Mouse (Mus musculus): ENCODE data around the gene Ugt2b37. TPM values are rescaled to one million over a fixed set of nuclear protein-coding genes. Genes with fewer than 3 reads are reported as not detected.
"Not testable (repeated sequence)": the region's sequence is repeated elsewhere in the genome, so short reads cannot be mapped to it uniquely, and the experiment has no call there.

The Ugt2b37 gene
- total RNA-seq (2014; rRNA removed; ENCODE audit: low replicate concordance) (not detected in 2 replicates), polyA plus RNA-seq (2015; fragmentation: Nextera tagmentation; extraction: Ambion mirVana) (not detected in 2 replicates)

DNA sequence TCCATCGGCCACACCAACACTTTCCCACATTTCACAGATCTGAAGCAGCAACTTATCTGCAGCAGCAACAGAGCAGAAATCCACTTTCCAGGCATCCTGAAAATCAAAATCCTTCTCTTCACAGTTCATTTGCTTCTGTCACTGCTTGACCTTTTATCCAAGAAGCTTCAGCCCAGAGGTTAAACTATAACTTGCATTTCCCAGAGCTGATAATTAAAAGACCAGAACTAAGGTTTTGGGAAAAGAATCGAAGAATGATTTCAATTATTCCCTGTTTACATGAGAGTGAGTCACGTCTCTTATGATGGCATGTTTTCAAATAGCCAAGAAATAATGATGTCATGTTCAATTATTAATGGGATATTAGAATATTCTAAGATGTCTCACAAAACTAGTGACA is at the start of gene Ugt2b37:
Gene Ugt2b37 (minus strand): TSS at position 129 of the 400 bp plus-strand sequence.
- not testable (repeated sequence) for H3K27me3 ChIP-seq (ENCODE audit: control insufficient read depth, insufficient read depth, low read length); H3K4me3 ChIP-seq (ENCODE audit: low read depth, low read length); H3K4me1 ChIP-seq (ENCODE audit: control insufficient read depth, insufficient read depth); H3K9me3 ChIP-seq (replicated peaks; ENCODE audit: control insufficient read depth, low read length); H3K9ac ChIP-seq (replicated peaks; ENCODE audit: low read depth, low read length); H3K4me2 ChIP-seq (ENCODE audit: low read depth, low read length); ATAC-seq (ENCODE audit: insufficient read depth, low read depth); DNase-seq (ENCODE audit: low spot score); H3K27ac ChIP-seq (ENCODE audit: low read depth); H3K36me3 ChIP-seq (replicated peaks; ENCODE audit: control insufficient read depth, insufficient read depth, low read length)
- WGBS: 60% methylated on average over 3 of the region's 3 CpGs

- H3K36me3 ChIP-seq (replicated peaks; ENCODE audit: control insufficient read depth, insufficient read depth, low read length); ATAC-seq (ENCODE audit: insufficient read depth, low read depth); H3K4me2 ChIP-seq (ENCODE audit: low read depth, low read length); H3K4me1 ChIP-seq (ENCODE audit: control insufficient read depth, insufficient read depth); H3K9me3 ChIP-seq (replicated peaks; ENCODE audit: control insufficient read depth, low read length); H3K27ac ChIP-seq (ENCODE audit: low read depth); DNase-seq (ENCODE audit: low spot score); H3K4me3 ChIP-seq (ENCODE audit: low read depth, low read length); H3K9ac ChIP-seq (replicated peaks; ENCODE audit: low read depth, low read length); H3K27me3 ChIP-seq (ENCODE audit: control insufficient read depth, insufficient read depth, low read length): not testable (repeated sequence)
- 70% methylated on average over 4 of the region's 4 CpGs for WGBS
These were observed 31.6 kb upstream of the Ugt2b37 start for GRCm38 (mm10) chr5:87286180-87286579.

GRCm38 (mm10) chr5:87275986-87276385 is 21.4 kb upstream of the Ugt2b37 start:
- not testable (repeated sequence) for H3K4me3 ChIP-seq (ENCODE audit: low read depth, low read length); ATAC-seq (ENCODE audit: insufficient read depth, low read depth); H3K27me3 ChIP-seq (ENCODE audit: control insufficient read depth, insufficient read depth, low read length); H3K9ac ChIP-seq (replicated peaks; ENCODE audit: low read depth, low read length); H3K4me2 ChIP-seq (ENCODE audit: low read depth, low read length); H3K27ac ChIP-seq (ENCODE audit: low read depth); DNase-seq (ENCODE audit: low spot score); H3K36me3 ChIP-seq (replicated peaks; ENCODE audit: control insufficient read depth, insufficient read depth, low read length); H3K9me3 ChIP-seq (replicated peaks; ENCODE audit: control insufficient read depth, low read length); H3K4me1 ChIP-seq (ENCODE audit: control insufficient read depth, insufficient read depth)
- WGBS: 81% methylated on average over 4 of the region's 4 CpGs

GRCm38 (mm10) chr5:87275581-87275980 is 21.0 kb upstream of the Ugt2b37 start:
- Histone ChIP-seq H3K27me3 (ENCODE audit: control insufficient read depth, insufficient read depth, low read length) (no peaks in the 10 kb centered on the region), H3K9ac (replicated peaks; ENCODE audit: low read depth, low read length) (no peak overlapping the region), H3K36me3 (replicated peaks; ENCODE audit: control insufficient read depth, insufficient read depth, low read length) (no peaks in the 10 kb centered on the region), H3K4me2 (ENCODE audit: low read depth, low read length) (no peak overlapping the region), H3K4me3 (ENCODE audit: low read depth, low read length) (no peak overlapping the region), H3K4me1 (ENCODE audit: control insufficient read depth, insufficient read depth) (no peaks in the 10 kb centered on the region), H3K9me3 (replicated peaks; ENCODE audit: control insufficient read depth, low read length) (no peaks in the 10 kb centered on the region), H3K27ac (ENCODE audit: low read depth) (no peak overlapping the region)
- DNase-seq (ENCODE audit: low spot score) (no peak), ATAC-seq (ENCODE audit: insufficient read depth, low read depth) (no peak)
- WGBS: 71% methylated on average over 6 of the region's 6 CpGs
- TF ChIP-seq EP300 (IDR thresholded peaks at IDR 0.05; ENCODE audit: low read depth): no peak

DNA sequence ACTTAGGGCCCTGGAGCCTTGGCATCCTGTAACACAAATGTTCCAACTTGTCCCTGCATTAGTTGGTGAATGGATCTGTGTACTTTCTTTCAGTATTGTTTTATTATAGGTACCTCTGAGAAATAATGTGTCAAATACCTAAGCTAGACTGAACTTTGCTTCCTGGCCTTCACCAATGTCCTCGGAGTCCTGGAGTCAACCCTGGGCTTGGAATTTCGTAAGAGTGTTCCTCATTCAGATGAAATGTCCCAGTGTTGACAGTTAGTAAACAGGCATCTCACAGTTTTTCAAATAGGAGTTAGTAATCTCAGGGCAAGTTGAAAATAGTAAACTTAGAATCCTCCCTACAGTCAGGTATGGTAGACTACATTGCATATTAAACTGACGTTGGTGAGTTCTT is 1.2 kb upstream of the Ugt2b37 start:
- DNase-seq (ENCODE audit: low spot score): no peak
- no peak overlapping the region for H3K27ac ChIP-seq (ENCODE audit: low read depth)
- 65% methylated on average over 3 of the region's 3 CpGs for WGBS
- no peaks in the 10 kb centered on the region for H3K36me3 ChIP-seq (replicated peaks; ENCODE audit: control insufficient read depth, insufficient read depth, low read length)
- H3K9ac ChIP-seq (replicated peaks; ENCODE audit: low read depth, low read length): no peak overlapping the region
- no peak overlapping the region for H3K4me2 ChIP-seq (ENCODE audit: low read depth, low read length)
- no peaks in the 10 kb centered on the region for H3K4me1 ChIP-seq (ENCODE audit: control insufficient read depth, insufficient read depth)
- no peaks in the 10 kb centered on the region for H3K27me3 ChIP-seq (ENCODE audit: control insufficient read depth, insufficient read depth, low read length)
- H3K9me3 ChIP-seq (replicated peaks; ENCODE audit: control insufficient read depth, low read length): no peaks in the 10 kb centered on the region
- H3K4me3 ChIP-seq (ENCODE audit: low read depth, low read length): no peak overlapping the region
- TF ChIP-seq EP300 (IDR thresholded peaks at IDR 0.05; ENCODE audit: low read depth): no peak
- ATAC-seq (ENCODE audit: insufficient read depth, low read depth): no peak

- not testable (repeated sequence) for H3K9ac ChIP-seq (replicated peaks; ENCODE audit: low read depth, low read length); H3K9me3 ChIP-seq (replicated peaks; ENCODE audit: control insufficient read depth, low read length); H3K4me3 ChIP-seq (ENCODE audit: low read depth, low read length); DNase-seq (ENCODE audit: low spot score); H3K27me3 ChIP-seq (ENCODE audit: control insufficient read depth, insufficient read depth, low read length); H3K27ac ChIP-seq (ENCODE audit: low read depth); ATAC-seq (ENCODE audit: insufficient read depth, low read depth); H3K4me1 ChIP-seq (ENCODE audit: control insufficient read depth, insufficient read depth); H3K36me3 ChIP-seq (replicated peaks; ENCODE audit: control insufficient read depth, insufficient read depth, low read length); H3K4me2 ChIP-seq (ENCODE audit: low read depth, low read length)
These were observed 12.5 kb downstream of the Ugt2b37 start for GRCm38 (mm10) chr5:87242140-87242539.

GRCm38 (mm10) chr5:87196430-87196829 is 58.2 kb downstream of the Ugt2b37 start:
- not testable (repeated sequence) for DNase-seq (ENCODE audit: low spot score); H3K4me3 ChIP-seq (ENCODE audit: low read depth, low read length); H3K9me3 ChIP-seq (replicated peaks; ENCODE audit: control insufficient read depth, low read length); H3K27me3 ChIP-seq (ENCODE audit: control insufficient read depth, insufficient read depth, low read length); H3K4me1 ChIP-seq (ENCODE audit: control insufficient read depth, insufficient read depth); H3K27ac ChIP-seq (ENCODE audit: low read depth); H3K9ac ChIP-seq (replicated peaks; ENCODE audit: low read depth, low read length); H3K36me3 ChIP-seq (replicated peaks; ENCODE audit: control insufficient read depth, insufficient read depth, low read length); ATAC-seq (ENCODE audit: insufficient read depth, low read depth); H3K4me2 ChIP-seq (ENCODE audit: low read depth, low read length)
- WGBS: 42% methylated on average over 2 of the region's 2 CpGs
